Mouse (Mus musculus) embryonic facial prominence, embryonic 10.5 days (tissue): Measurements from ENCODE around the gene Ascc3. TPM values are rescaled to one million over a fixed set of nuclear protein-coding genes. Genes with fewer than 3 reads are reported as not detected.
A peak's percentile ranks its signal among the peaks of the same experiment; 100 is the strongest.

Experiments
- DNase-seq: peaks from one replicate; pipeline ENCODE4 v3.0.0-alpha.2; 2017; ENCODE audit warnings: low spot score
- H3K27ac ChIP-seq: fragments of 300-500 bp; sonication (generic); replicated peaks from 2 replicates; pipeline ENCODE4 v1.5.1; 2016; ENCODE audit warnings: mild to moderate bottlenecking
- H3K27me3 ChIP-seq: fragments of 300-500 bp; sonication (generic); replicated peaks from 2 replicates; pipeline ENCODE4 v1.6.1; 2016; ENCODE audit warnings: low read depth, mild to moderate bottlenecking; ENCODE audit not compliant: poor library complexity, severe bottlenecking
- H3K36me3 ChIP-seq: fragments of 300-500 bp; sonication (generic); replicated peaks from 2 replicates; pipeline ENCODE4 v1.6.1; 2016; ENCODE audit warnings: mild to moderate bottlenecking, moderate library complexity
- H3K4me1 ChIP-seq: fragments of 300-500 bp; sonication (generic); 2 replicates; pipeline ENCODE4 v1.6.1; 2016
- H3K4me3 ChIP-seq: fragments of 300-500 bp; sonication (generic); 2 replicates; pipeline ENCODE4 v1.5.1; 2016; ENCODE audit warnings: mild to moderate bottlenecking, moderate library complexity
- H3K9me3 ChIP-seq: fragments of 300-500 bp; sonication (generic); 2 replicates; pipeline ENCODE4 v1.6.1; 2016; ENCODE audit warnings: mild to moderate bottlenecking
- WGBS: fragments of 180-500 bp; shearing (Covaris S2); methylation state at CpG from one replicate; pipeline ENCODE4 v1.1.7; 2016; 5-methylcytosine and 5-hydroxymethylcytosine counted together
- polyA plus RNA-seq: library from polyadenylated mRNA; unstranded; fragments of >200 nt; fragmentation: Nextera tagmentation; extraction: Ambion mirVana; gene quantifications from 2 replicates; pipeline ENCODE4 v1.2.1, GENCODE M21; 2016

Ascc3 gene
- polyA plus RNA-seq, 1 experiment from 2014 or later, result 17.0 TPM

- Histone ChIP-seq H3K36me3 (no peaks in the 10 kb centered on the region), H3K27me3 (peaks cover 49% of the 10 kb centered on the region), H3K4me1 (no peaks in the 10 kb centered on the region), H3K27ac (no peak overlapping the region), H3K4me3 (no peak overlapping the region), H3K9me3 (no peaks in the 10 kb centered on the region)
- WGBS, result 73% methylated on average over 4 of the region's 4 CpGs
- DNase-seq, result no peak
Observed at GRCm38 (mm10) chr10:50886305-50886704, 293.8 kb downstream of the Ascc3 start.

- H3K36me3 ChIP-seq, result no peaks in the 10 kb centered on the region
- H3K4me1 ChIP-seq, result peaks cover 25% of the 10 kb centered on the region
- no peak overlapping the region for H3K4me3 ChIP-seq
- no peak overlapping the region for H3K27ac ChIP-seq
- H3K9me3 ChIP-seq, result no peaks in the 10 kb centered on the region
- H3K27me3 ChIP-seq, result peaks cover 92% of the 10 kb centered on the region
- DNase-seq, result no peak
- WGBS, result 9% methylated on average over 6 of the region's 6 CpGs
Observed at GRCm38 (mm10) chr10:50890621-50891020, 298.2 kb downstream of the Ascc3 start.

- peak; percentile 51 for DNase-seq
- Histone ChIP-seq H3K27ac (no peak overlapping the region), H3K36me3 (no peaks in the 10 kb centered on the region), H3K4me1 (peaks cover 25% of the 10 kb centered on the region), H3K27me3 (peaks cover 100% of the 10 kb centered on the region), H3K9me3 (no peaks in the 10 kb centered on the region), H3K4me3 (peak overlapping the region; percentile 26; the same call in 1 of the 2 replicates)
- WGBS, result under 1% methylated on average over 26 of the region's 26 CpGs
Observed at GRCm38 (mm10) chr10:50891876-50892711, 299.6 kb downstream of the Ascc3 start.

- Histone ChIP-seq H3K36me3 (no peaks in the 10 kb centered on the region), H3K27me3 (peaks cover 100% of the 10 kb centered on the region), H3K4me1 (peaks cover 25% of the 10 kb centered on the region), H3K27ac (no peak overlapping the region), H3K4me3 (peak overlapping the region; percentile 26; the same call in 1 of the 2 replicates), H3K9me3 (no peaks in the 10 kb centered on the region)
- WGBS, result under 1% methylated on average over 15 of the region's 15 CpGs
- DNase-seq, result peak; percentile 66
Observed at GRCm38 (mm10) chr10:50892751-50893320, 300.4 kb downstream of the Ascc3 start.

- no peaks in the 10 kb centered on the region for H3K9me3 ChIP-seq
- WGBS, result under 1% methylated on average over 10 of the region's 10 CpGs
- H3K4me3 ChIP-seq, result no peak overlapping the region
- H3K27ac ChIP-seq, result no peak overlapping the region
- H3K27me3 ChIP-seq, result peaks cover 100% of the 10 kb centered on the region
- H3K4me1 ChIP-seq, result peaks cover 25% of the 10 kb centered on the region
- no peak for DNase-seq
- no peaks in the 10 kb centered on the region for H3K36me3 ChIP-seq
Observed at GRCm38 (mm10) chr10:50893546-50893945, 301.1 kb downstream of the Ascc3 start.

GRCm38 (mm10) chr10:50894170-50894991 lies 301.9 kb downstream of the Ascc3 start, which contains the start of gene Sim1:
Sim1 (plus strand) TSS chr10:50894754.
- H3K4me3 ChIP-seq, result peak within 1 kb of the TSS; percentile 58
- H3K36me3 ChIP-seq, result no peaks in the 10 kb centered on the region
- no peaks in the 10 kb centered on the region for H3K9me3 ChIP-seq
- under 1% methylated on average over 62 of the region's 62 CpGs for WGBS
- peaks cover 100% of the 10 kb centered on the region for H3K27me3 ChIP-seq
- peaks cover 25% of the 10 kb centered on the region for H3K4me1 ChIP-seq
- H3K27ac ChIP-seq, result no peak within 1 kb of the TSS
- DNase-seq, result peak; percentile 94

GRCm38 (mm10) chr10:50895091-50895790 lies 302.8 kb downstream of the Ascc3 start:
- Histone ChIP-seq H3K9me3 (no peaks in the 10 kb centered on the region), H3K27me3 (peaks cover 100% of the 10 kb centered on the region), H3K4me1 (peaks cover 25% of the 10 kb centered on the region), H3K4me3 (peak overlapping the region; percentile 58), H3K27ac (no peak overlapping the region), H3K36me3 (no peaks in the 10 kb centered on the region)
- under 1% methylated on average over 44 of the region's 44 CpGs for WGBS
- peak; percentile 63 for DNase-seq

- Histone ChIP-seq H3K27me3 (peaks cover 100% of the 10 kb centered on the region), H3K4me3 (no peak overlapping the region), H3K9me3 (no peaks in the 10 kb centered on the region), H3K27ac (no peak overlapping the region), H3K36me3 (no peaks in the 10 kb centered on the region), H3K4me1 (peaks cover 31% of the 10 kb centered on the region)
- peak; percentile 46 for DNase-seq
- WGBS, result 4% methylated on average over 21 of the region's 21 CpGs
Observed at GRCm38 (mm10) chr10:50895881-50896766, 303.7 kb downstream of the Ascc3 start.

GRCm38 (mm10) chr10:50896767-50897390 lies 304.4 kb downstream of the Ascc3 start:
- Histone ChIP-seq H3K4me3 (no peak overlapping the region), H3K27ac (no peak overlapping the region), H3K27me3 (peaks cover 100% of the 10 kb centered on the region), H3K36me3 (no peaks in the 10 kb centered on the region), H3K4me1 (peaks cover 33% of the 10 kb centered on the region), H3K9me3 (no peaks in the 10 kb centered on the region)
- DNase-seq, result no peak
- 4% methylated on average over 3 of the region's 3 CpGs for WGBS

- Histone ChIP-seq H3K27me3 (peaks cover 100% of the 10 kb centered on the region), H3K4me3 (no peak overlapping the region), H3K9me3 (no peaks in the 10 kb centered on the region), H3K27ac (no peak overlapping the region), H3K4me1 (peaks cover 24% of the 10 kb centered on the region), H3K36me3 (no peaks in the 10 kb centered on the region)
- peak; percentile 47 for DNase-seq
- WGBS, result 1% methylated on average over 32 of the region's 32 CpGs
Observed at GRCm38 (mm10) chr10:50897530-50898471, 305.3 kb downstream of the Ascc3 start.
